Mouse (Mus musculus): Measurements from ENCODE around the gene Retnlb. TPM values are rescaled to one million over a fixed set of nuclear protein-coding genes. Genes with fewer than 3 reads are reported as not detected.
"Not testable (repeated sequence)": the region's sequence is repeated elsewhere in the genome, so short reads cannot be mapped to it uniquely, and the experiment has no call there.

The Retnlb gene
- polyA plus RNA-seq, 1 experiment = not detected

DNA sequence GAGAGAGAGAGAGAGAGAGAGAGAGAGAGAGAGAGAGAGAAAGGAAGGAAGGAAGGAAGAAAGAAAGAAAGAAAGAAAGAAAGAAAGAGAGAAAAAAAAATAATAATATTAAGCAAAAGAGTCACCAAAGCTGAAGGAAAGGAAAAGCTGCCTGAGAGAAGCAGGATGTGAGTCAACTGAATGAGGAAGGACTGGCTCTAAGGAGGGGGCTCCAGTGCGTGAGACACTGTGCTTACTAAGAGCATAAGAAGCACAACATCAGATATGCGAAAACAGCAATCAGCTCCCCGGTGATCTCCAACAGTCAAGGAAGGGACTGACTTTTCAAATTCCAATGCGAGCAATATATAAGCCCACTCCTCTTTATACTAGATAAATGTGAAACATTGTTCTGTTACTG is 12.4 kb downstream of the Retnlb start:
- no peaks in the 10 kb centered on the region for H3K4me1 ChIP-seq (ENCODE audit: control insufficient read depth, insufficient read depth, insufficient read length, low read length)
- H3K27ac ChIP-seq (replicated peaks; ENCODE audit: low read depth, low read length) = no peak overlapping the region
- no peak overlapping the region for H3K4me3 ChIP-seq (ENCODE audit: insufficient read depth, low read depth, low read length)

DNA sequence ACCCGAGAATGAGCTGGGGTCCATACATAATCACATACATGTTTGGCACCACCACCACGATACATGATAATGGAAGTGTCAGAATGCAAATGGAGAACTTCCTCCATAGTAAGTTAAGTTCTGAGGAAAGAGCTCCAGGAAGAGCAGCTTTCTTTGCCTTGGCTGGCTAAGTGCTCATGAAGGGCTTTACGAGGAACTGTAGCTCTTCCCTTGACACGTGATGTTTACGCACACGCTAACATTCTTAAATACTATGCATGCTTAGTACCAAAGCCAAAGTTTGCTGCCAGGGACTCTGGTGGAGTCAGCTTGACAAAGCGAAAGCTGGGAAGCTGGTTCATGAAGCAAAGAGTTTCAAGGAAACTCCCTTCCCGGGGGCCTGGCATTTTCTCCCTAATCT is 15.4 kb downstream of the Retnlb start:
- Histone ChIP-seq H3K27ac (replicated peaks; ENCODE audit: low read depth, low read length) (0 out of 2 replicates have a peak overlapping the region, but pooled peaks have one; percentile 2), H3K4me3 (ENCODE audit: insufficient read depth, low read depth, low read length) (no peak overlapping the region), H3K4me1 (ENCODE audit: control insufficient read depth, insufficient read depth, insufficient read length, low read length) (no peaks in the 10 kb centered on the region)

- H3K4me1 ChIP-seq (ENCODE audit: control insufficient read depth, insufficient read depth, insufficient read length, low read length); H3K27ac ChIP-seq (replicated peaks; ENCODE audit: low read depth, low read length); H3K4me3 ChIP-seq (ENCODE audit: insufficient read depth, low read depth, low read length): not testable (repeated sequence)
These were observed 17.0 kb downstream of the Retnlb start for GRCm38 (mm10) chr16:48833626-48834025.

GRCm38 (mm10) chr16:48842266-48842665 is 25.6 kb downstream of the Retnlb start, which contains the start of gene Retnla:
Gene Retnla (plus strand): TSS chr16:48842551.
- no peak within 1 kb of the TSS for H3K27ac ChIP-seq (replicated peaks; ENCODE audit: low read depth, low read length)
- H3K4me1 ChIP-seq (ENCODE audit: control insufficient read depth, insufficient read depth, insufficient read length, low read length) = no peaks in the 10 kb centered on the region
- H3K4me3 ChIP-seq (ENCODE audit: insufficient read depth, low read depth, low read length) = no peak within 1 kb of the TSS

- Histone ChIP-seq H3K4me3 (ENCODE audit: insufficient read depth, low read depth, low read length) (no peak overlapping the region), H3K27ac (replicated peaks; ENCODE audit: low read depth, low read length) (no peak overlapping the region), H3K4me1 (ENCODE audit: control insufficient read depth, insufficient read depth, insufficient read length, low read length) (no peaks in the 10 kb centered on the region)
These were observed 27.2 kb downstream of the Retnlb start for GRCm38 (mm10) chr16:48843671-48844386.

- H3K27ac ChIP-seq (replicated peaks; ENCODE audit: low read depth, low read length); H3K4me3 ChIP-seq (ENCODE audit: insufficient read depth, low read depth, low read length); H3K4me1 ChIP-seq (ENCODE audit: control insufficient read depth, insufficient read depth, insufficient read length, low read length): not testable (repeated sequence)
These were observed 48.3 kb downstream of the Retnlb start for GRCm38 (mm10) chr16:48865004-48865403.

DNA sequence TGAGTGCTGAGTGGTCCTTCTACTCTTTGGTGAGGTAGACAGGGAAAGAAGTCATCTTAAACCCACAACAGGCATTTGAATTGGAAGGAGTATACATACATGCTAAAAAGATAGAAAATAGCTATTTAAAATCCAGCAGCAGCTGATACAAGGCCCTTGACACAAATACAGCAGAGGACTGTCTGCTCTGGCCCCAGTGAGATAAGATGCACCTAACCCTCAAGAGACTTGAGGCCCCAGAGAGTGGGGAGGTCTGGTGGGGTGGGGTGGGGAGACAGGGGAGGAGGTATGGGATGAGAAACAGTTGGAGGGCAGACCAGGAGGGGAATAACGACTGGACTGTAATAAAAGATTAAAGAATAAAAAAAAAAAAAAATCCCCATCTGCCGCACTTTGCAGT is 51.0 kb downstream of the Retnlb start:
- no peak overlapping the region for H3K27ac ChIP-seq (replicated peaks; ENCODE audit: low read depth, low read length)
- H3K4me3 ChIP-seq (ENCODE audit: insufficient read depth, low read depth, low read length) = no peak overlapping the region
- no peaks in the 10 kb centered on the region for H3K4me1 ChIP-seq (ENCODE audit: control insufficient read depth, insufficient read depth, insufficient read length, low read length)

Other genes starting within 250 kb of the Retnlb start
- gene Trat1, start 44.8 kb upstream of the Retnlb start, polyA plus RNA-seq (2012; ENCODE audit: insufficient read depth, insufficient read length, missing spikeins) = not detected in 2 replicates
- 83.1 and 273 TPM in 2 replicates for gene Retnla, start 25.7 kb downstream of the Retnlb start, polyA plus RNA-seq (2012; ENCODE audit: insufficient read depth, insufficient read length, missing spikeins)
- 3.5 TPM in 1 of 2 replicates, not detected in the other for gene Retnlg, start 55.8 kb downstream of the Retnlb start, polyA plus RNA-seq (2012; ENCODE audit: insufficient read depth, insufficient read length, missing spikeins)
- gene Dzip3, start 177.3 kb downstream of the Retnlb start, polyA plus RNA-seq (2012; ENCODE audit: insufficient read depth, insufficient read length, missing spikeins) = 3.1 TPM in 2 replicates
- gene Cip2a, start 177.3 kb downstream of the Retnlb start, polyA plus RNA-seq (2012; ENCODE audit: insufficient read depth, insufficient read length, missing spikeins) = 0.75 and 1.6 TPM in 2 replicates
- gene Myh15, start 240.6 kb downstream of the Retnlb start, polyA plus RNA-seq (2012; ENCODE audit: insufficient read depth, insufficient read length, missing spikeins) = not detected in 2 replicates

All from brown adipose tissue, adult 24 weeks (tissue).